Mouse (Mus musculus) hindbrain, embryonic 11.5 days (tissue): ENCODE measurements around the gene Ubqlnl. TPM values are rescaled to one million over a fixed set of nuclear protein-coding genes. Genes with fewer than 3 reads are reported as not detected.

Experiments
- ATAC-seq: fragments of 200-750 bp; cut with Nextera tagmentation; 2 replicates; pipeline ENCODE4 v1.8.0; 2017; ENCODE audit warnings: mild to moderate bottlenecking, moderate TSS enrichment, moderate library complexity; ENCODE audit not compliant: low FRiP score
- DNase-seq: peaks from one replicate; pipeline ENCODE4 v3.0.0-alpha.2; 2015; ENCODE audit warnings: low spot score
- H3K27ac ChIP-seq: fragments of 300-500 bp; sonication (generic); 2 replicates; pipeline ENCODE4 v1.5.1; 2014; ENCODE audit warnings: mild to moderate bottlenecking, low read depth, low read length
- H3K27me3 ChIP-seq: fragments of 300-500 bp; sonication (generic); 2 replicates; pipeline ENCODE4 v1.6.1; 2014; ENCODE audit warnings: mild to moderate bottlenecking, low read length, moderate library complexity, mixed read lengths; ENCODE audit not compliant: control insufficient read depth, insufficient read depth
- H3K36me3 ChIP-seq: fragments of 300-500 bp; sonication (generic); 2 replicates; pipeline ENCODE4 v1.6.1; 2014; ENCODE audit warnings: mild to moderate bottlenecking, low read length, moderate library complexity, mixed read lengths; ENCODE audit not compliant: control insufficient read depth, insufficient read depth
- H3K4me1 ChIP-seq: fragments of 300-500 bp; sonication (generic); replicated peaks from 2 replicates; pipeline ENCODE4 v1.6.1; 2014; ENCODE audit warnings: low read length, mixed read lengths; ENCODE audit not compliant: control insufficient read depth, insufficient read depth
- H3K4me2 ChIP-seq: fragments of 300-500 bp; sonication (generic); replicated peaks from 2 replicates; pipeline ENCODE4 v1.6.1; 2014; ENCODE audit warnings: mild to moderate bottlenecking, low read depth, low read length
- H3K4me3 ChIP-seq: fragments of 300-500 bp; sonication (generic); 2 replicates; pipeline ENCODE4 v1.5.1; 2014; ENCODE audit warnings: low read depth, low read length
- H3K9ac ChIP-seq: fragments of 300-500 bp; sonication (generic); 2 replicates; pipeline ENCODE4 v1.6.1; 2014; ENCODE audit warnings: low read depth, low read length
- H3K9me3 ChIP-seq: fragments of 300-500 bp; sonication (generic); 2 replicates; pipeline ENCODE4 v1.6.1; 2016; ENCODE audit warnings: low read length; ENCODE audit not compliant: control insufficient read depth
- WGBS: fragments of 180-500 bp; shearing (Covaris S2); extraction: QIAGEN DNeasy Blood & Tissue Kit; methylation state at CpG from one replicate; pipeline ENCODE4 v1.1.7; 2014; 5-methylcytosine and 5-hydroxymethylcytosine counted together
- polyA plus RNA-seq: library from polyadenylated mRNA; unstranded; fragments of >200 nt; fragmentation: Nextera tagmentation; extraction: Ambion mirVana; gene quantifications from 2 replicates; pipeline ENCODE4 v1.2.1, GENCODE M21; 2014

Gene Ubqlnl
- polyA plus RNA-seq, 1 experiment from 2014 or later: not detected

DNA sequence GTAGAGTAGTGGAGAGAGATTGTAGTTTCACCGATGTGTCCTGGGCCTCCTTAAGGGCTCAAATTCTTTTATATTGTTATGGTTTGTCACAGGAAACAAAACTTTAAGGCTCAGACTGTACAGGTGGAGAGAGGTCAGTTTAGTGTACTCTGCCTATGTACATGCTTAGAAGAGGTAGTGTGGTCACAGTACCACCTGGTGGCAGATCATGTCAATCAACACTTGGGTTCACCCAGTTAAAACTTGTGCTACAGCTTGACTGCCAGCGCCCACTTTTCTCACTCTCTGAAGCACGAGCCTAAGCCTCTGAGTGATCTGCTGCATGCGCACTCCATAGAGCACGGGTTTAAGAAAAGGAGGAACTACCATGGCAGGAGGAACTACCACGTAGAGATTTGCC, 16.7 kb upstream of the Ubqlnl start:
- DNase-seq (no peak), ATAC-seq (no peak)
- Histone ChIP-seq H3K27ac (no peak overlapping the region), H3K4me2 (no peak overlapping the region), H3K9ac (no peak overlapping the region), H3K4me1 (no peaks in the 10 kb centered on the region), H3K36me3 (no peaks in the 10 kb centered on the region), H3K27me3 (no peaks in the 10 kb centered on the region), H3K9me3 (no peaks in the 10 kb centered on the region), H3K4me3 (no peak overlapping the region)
- WGBS: 87% methylated on average over 6 of the region's 6 CpGs

DNA sequence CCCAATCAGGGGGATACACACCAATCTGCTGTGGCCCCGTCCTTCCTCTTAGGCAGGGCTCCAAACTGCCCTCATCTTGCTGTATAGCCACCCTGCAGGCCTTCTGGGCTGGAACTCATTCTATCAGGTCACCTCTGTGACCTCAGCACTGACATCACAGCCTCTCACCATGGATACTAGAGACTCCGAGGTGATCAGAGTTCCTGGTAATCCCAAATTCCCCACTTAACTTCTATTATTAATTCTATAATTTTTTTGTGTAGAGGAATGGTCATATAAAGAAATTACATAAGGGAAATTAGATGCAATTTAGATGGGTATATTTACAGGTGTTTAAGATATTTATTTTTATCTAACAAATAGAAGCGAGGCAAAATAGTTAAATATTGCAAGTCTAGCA, 7.2 kb downstream of the Ubqlnl start, which contains the start of gene Ubqln3:
Gene Ubqln3 (minus strand): TSS at position 101 of the 400 bp plus-strand sequence.
- H3K27me3 ChIP-seq: no peaks in the 10 kb centered on the region
- no peak within 1 kb of the TSS for H3K27ac ChIP-seq
- H3K9me3 ChIP-seq: no peaks in the 10 kb centered on the region
- no peak within 1 kb of the TSS for H3K4me2 ChIP-seq
- DNase-seq (no peak), ATAC-seq (no peak)
- H3K36me3 ChIP-seq: no peaks in the 10 kb centered on the region
- H3K4me1 ChIP-seq: no peaks in the 10 kb centered on the region
- no peak within 1 kb of the TSS for H3K4me3 ChIP-seq
- WGBS: 80% methylated on average over 3 of the region's 3 CpGs
- no peak within 1 kb of the TSS for H3K9ac ChIP-seq

DNA sequence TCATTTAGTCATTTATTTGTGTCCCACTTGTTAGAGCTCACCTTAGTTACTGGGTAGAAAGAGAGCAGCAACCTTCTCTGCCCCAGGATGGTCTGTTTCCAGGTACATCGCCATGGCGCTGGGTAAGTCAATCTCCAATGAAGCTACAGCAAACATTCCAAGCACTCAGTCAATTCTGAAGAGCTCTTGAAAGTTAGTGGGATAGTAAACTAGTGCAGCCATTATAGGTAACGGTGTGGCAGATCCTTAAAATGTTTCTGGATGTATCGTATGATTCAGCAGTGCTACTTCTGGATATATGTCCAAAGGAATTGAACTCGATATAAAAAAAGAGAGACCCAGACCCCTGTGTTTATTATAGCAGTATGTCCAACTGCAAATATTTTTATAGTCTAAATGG, 13.1 kb downstream of the Ubqlnl start, which contains the start of gene Olfr643:
Gene Olfr643 (minus strand): TSS at position 101 of the 400 bp plus-strand sequence.
- H3K36me3 ChIP-seq: no peaks in the 10 kb centered on the region
- H3K4me2 ChIP-seq: no peak within 1 kb of the TSS
- H3K9ac ChIP-seq: no peak within 1 kb of the TSS
- no peak for DNase-seq
- H3K27ac ChIP-seq: no peak within 1 kb of the TSS
- no peaks in the 10 kb centered on the region for H3K9me3 ChIP-seq
- no peak within 1 kb of the TSS for H3K4me3 ChIP-seq
- 87% methylated on average over 5 of the region's 5 CpGs for WGBS
- H3K27me3 ChIP-seq: no peaks in the 10 kb centered on the region
- no peak for ATAC-seq
- no peaks in the 10 kb centered on the region for H3K4me1 ChIP-seq

GRCm38 (mm10) chr7:104129726-104130125, 20.6 kb downstream of the Ubqlnl start, which contains the start of gene Ubqln5:
Ubqln5 (minus strand) TSS chr7:104129826.
- WGBS: 90% methylated on average over 5 of the region's 5 CpGs
- DNase-seq: no peak
- Histone ChIP-seq H3K4me1 (no peaks in the 10 kb centered on the region), H3K4me2 (no peak within 1 kb of the TSS), H3K4me3 (no peak within 1 kb of the TSS), H3K9ac (no peak within 1 kb of the TSS), H3K36me3 (no peaks in the 10 kb centered on the region), H3K27ac (no peak within 1 kb of the TSS), H3K9me3 (no peaks in the 10 kb centered on the region), H3K27me3 (no peaks in the 10 kb centered on the region)
- no peak for ATAC-seq

DNA sequence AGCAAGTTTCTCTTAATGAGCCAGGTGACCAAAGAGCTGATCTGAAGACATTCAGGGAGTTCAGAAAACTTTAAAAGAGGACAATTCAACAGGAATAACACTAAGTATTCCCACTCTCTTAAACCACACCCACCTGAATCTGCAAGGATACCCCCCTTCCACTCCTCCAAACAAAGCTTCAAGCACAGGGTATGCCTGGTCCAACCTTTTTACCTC, 45.7 kb downstream of the Ubqlnl start, which contains the start of gene Olfr646:
Gene Olfr646 (plus strand): TSS at position 117 of the 216 bp plus-strand sequence.
- no peaks in the 10 kb centered on the region for H3K4me1 ChIP-seq
- no peaks in the 10 kb centered on the region for H3K27me3 ChIP-seq
- H3K36me3 ChIP-seq: no peaks in the 10 kb centered on the region
- H3K9ac ChIP-seq: no peak within 1 kb of the TSS
- no peak for DNase-seq
- no peak within 1 kb of the TSS for H3K4me2 ChIP-seq
- no peak for ATAC-seq
- H3K4me3 ChIP-seq: no peak within 1 kb of the TSS
- no peak within 1 kb of the TSS for H3K27ac ChIP-seq
- no peaks in the 10 kb centered on the region for H3K9me3 ChIP-seq

- no peaks in the 10 kb centered on the region for H3K9me3 ChIP-seq
- H3K4me1 ChIP-seq: no peaks in the 10 kb centered on the region
- no peak overlapping the region for H3K4me3 ChIP-seq
- DNase-seq: no peak
- H3K4me2 ChIP-seq: no peak overlapping the region
- no peaks in the 10 kb centered on the region for H3K27me3 ChIP-seq
- no peak overlapping the region for H3K9ac ChIP-seq
- no peak for ATAC-seq
- WGBS: 58% methylated on average over 4 of the region's 4 CpGs
- no peaks in the 10 kb centered on the region for H3K36me3 ChIP-seq
- no peak overlapping the region for H3K27ac ChIP-seq
Measured at GRCm38 (mm10) chr7:104103913-104104756, 46.2 kb downstream of the Ubqlnl start.

Other genes with a start within 250 kb of the Ubqlnl start
- gene Olfr65, start 247.1 kb downstream of the Ubqlnl start, polyA plus RNA-seq: not detected in 2 replicates
- gene Olfr631, start 221.7 kb downstream of the Ubqlnl start, polyA plus RNA-seq: not detected in 2 replicates
- 0.13 TPM in 1 of 2 replicates, not detected in the other for gene Olfr632, start 216.2 kb downstream of the Ubqlnl start, polyA plus RNA-seq
- not detected in 2 replicates for gene Olfr633, start 206.1 kb downstream of the Ubqlnl start, polyA plus RNA-seq
- not detected in 2 replicates for gene Olfr635, start 179.4 kb downstream of the Ubqlnl start, polyA plus RNA-seq
- gene Olfr638, start 151.8 kb downstream of the Ubqlnl start, polyA plus RNA-seq: not detected in 2 replicates
- gene Olfr639, start 133.3 kb downstream of the Ubqlnl start, polyA plus RNA-seq: 0.05 TPM in 1 of 2 replicates, not detected in the other
- gene Olfr640, start 125.0 kb downstream of the Ubqlnl start, polyA plus RNA-seq: not detected in 2 replicates
- gene Olfr641, start 115.1 kb downstream of the Ubqlnl start, polyA plus RNA-seq: not detected in 2 replicates
- not detected in 2 replicates for gene Olfr642, start 97.9 kb downstream of the Ubqlnl start, polyA plus RNA-seq
- gene 4930516K23Rik, start 89.1 kb downstream of the Ubqlnl start, polyA plus RNA-seq: not detected in 2 replicates
- gene Olfr644, start 78.7 kb downstream of the Ubqlnl start, polyA plus RNA-seq: not detected in 2 replicates
- gene Olfr645, start 65.1 kb downstream of the Ubqlnl start, polyA plus RNA-seq: not detected in 2 replicates
- gene Olfr646, start 45.7 kb downstream of the Ubqlnl start, polyA plus RNA-seq: not detected in 2 replicates
- gene Ubqln5, start 20.7 kb downstream of the Ubqlnl start, polyA plus RNA-seq: not detected in 2 replicates
- gene Olfr643, start 13.2 kb downstream of the Ubqlnl start, polyA plus RNA-seq: not detected in 2 replicates
- not detected in 2 replicates for gene Ubqln3, start 7.3 kb downstream of the Ubqlnl start, polyA plus RNA-seq
- not detected in 2 replicates for gene Olfm5, start 14.3 kb upstream of the Ubqlnl start, polyA plus RNA-seq
- 0.35 and 0.49 TPM in 2 replicates for gene Olfr648, start 32.8 kb upstream of the Ubqlnl start, polyA plus RNA-seq
- not detected in 2 replicates for gene Olfr649, start 45.4 kb upstream of the Ubqlnl start, polyA plus RNA-seq
- 2.5 and 3.4 TPM in 2 replicates for gene Trim6, start 68.2 kb upstream of the Ubqlnl start, polyA plus RNA-seq
- 0.74 and 1.1 TPM in 2 replicates for gene Trim34a, start 93.9 kb upstream of the Ubqlnl start, polyA plus RNA-seq
- gene Trim5, start 137.5 kb upstream of the Ubqlnl start, polyA plus RNA-seq: 0.09 and 0.14 TPM in 2 replicates
- 2.1 and 3.2 TPM in 2 replicates for gene Trim12a, start 164.9 kb upstream of the Ubqlnl start, polyA plus RNA-seq
- gene Trim34b, start 178.9 kb upstream of the Ubqlnl start, polyA plus RNA-seq: not detected in 2 replicates
- gene Trim12c, start 202.8 kb upstream of the Ubqlnl start, polyA plus RNA-seq: 0.45 and 1.0 TPM in 2 replicates
- gene Trim30b, start 219.3 kb upstream of the Ubqlnl start, polyA plus RNA-seq: 0.07 and 0.11 TPM in 2 replicates